Mouse (Mus musculus) splenic B cell, adult 2 months (primary cell): ENCODE results near the gene Ssu72.

Experiments
- DNase-seq: peaks from one replicate; pipeline ENCODE4 v3.0.0-alpha.2; 2011; ENCODE audit warnings: low read depth, low spot score
- H3K27me3 ChIP-seq: 2 replicates; pipeline ENCODE4 v1.6.1; 2012; ENCODE audit warnings: mild to moderate bottlenecking, low read length, moderate library complexity, mixed read lengths; ENCODE audit not compliant: control insufficient read depth, poor library complexity, insufficient read depth, severe bottlenecking
- H3K36me3 ChIP-seq: 2 replicates; pipeline ENCODE4 v1.6.1; 2012; ENCODE audit warnings: mild to moderate bottlenecking, low read length, moderate library complexity, mixed read lengths; ENCODE audit not compliant: control insufficient read depth, poor library complexity, insufficient read depth, severe bottlenecking

Gene Ssu72

GRCm38 (mm10) chr4:155775855-155776254, 71.3 kb downstream of the Ssu72 start:
- H3K27me3 ChIP-seq = no peaks in the 10 kb centered on the region
- H3K36me3 ChIP-seq = no peaks in the 10 kb centered on the region
- DNase-seq = no peak

- Histone ChIP-seq H3K27me3 (no peaks in the 10 kb centered on the region; the same call in 1 of the 2 replicates), H3K36me3 (no peaks in the 10 kb centered on the region)
- no peak for DNase-seq
Observed at GRCm38 (mm10) chr4:155776704-155777335, 72.2 kb downstream of the Ssu72 start.

GRCm38 (mm10) chr4:155777816-155778215, 73.2 kb downstream of the Ssu72 start:
- Histone ChIP-seq H3K36me3 (no peaks in the 10 kb centered on the region), H3K27me3 (no peaks in the 10 kb centered on the region; the same call in 1 of the 2 replicates)
- no peak for DNase-seq

- DNase-seq = no peak
Observed at GRCm38 (mm10) chr4:155779498-155779897, 74.9 kb downstream of the Ssu72 start.

GRCm38 (mm10) chr4:155780895-155781294, 76.3 kb downstream of the Ssu72 start:
- no peaks in the 10 kb centered on the region for H3K36me3 ChIP-seq
- no peaks in the 10 kb centered on the region; the same call in 1 of the 2 replicates for H3K27me3 ChIP-seq
- DNase-seq = no peak

More at GRCm38 (mm10) chr4:155779498-155779897, 74.9 kb downstream of the Ssu72 start:
- H3K36me3 ChIP-seq = no peaks in the 10 kb centered on the region
- no peaks in the 10 kb centered on the region; the same call in 1 of the 2 replicates for H3K27me3 ChIP-seq
